Mouse (Mus musculus) myocyte (in vitro differentiated cells): ENCODE results near the gene Trim12a.
"Not testable (repeated sequence)": the region's sequence is repeated elsewhere in the genome, so short reads cannot be mapped to it uniquely, and the experiment has no call there.

Experiments
- CEBPB ChIP-seq: IDR thresholded peaks from 2 replicates; pipeline ENCODE4 v1.6.1; 2011; ENCODE audit warnings: mild to moderate bottlenecking, moderate library complexity; ENCODE audit not compliant: poor library complexity, insufficient read depth, severe bottlenecking
- E2F4 ChIP-seq: IDR thresholded peaks from one replicate; pipeline ENCODE4 v1.6.1; 2011; ENCODE audit warnings: mild to moderate bottlenecking, control low read depth, moderate library complexity; ENCODE audit not compliant: insufficient read depth
- MAX ChIP-seq: IDR thresholded peaks from one replicate; pipeline ENCODE4 v1.6.1; 2011; ENCODE audit warnings: low read depth, mild to moderate bottlenecking, control low read depth
- MYOD1 ChIP-seq, 3 experiments: IDR thresholded peaks; one replicate each; pipeline ENCODE4 v1.6.1; 2011; ENCODE audit warnings: control low read depth in 2 of 3, low read depth in 2 of 3, mild to moderate bottlenecking in 2 of 3, moderate library complexity in 1 of 3; ENCODE audit not compliant: insufficient read length in 2 of 3, control insufficient read depth in 1 of 3
- MYOG ChIP-seq, 3 experiments: IDR thresholded peaks; one replicate each; pipeline ENCODE4 v1.6.1; 2011; ENCODE audit warnings: control low read depth in 2 of 3, low read depth in 2 of 3, mild to moderate bottlenecking in 2 of 3; ENCODE audit not compliant: insufficient read length in 2 of 3, control insufficient read depth in 1 of 3, insufficient read depth in 1 of 3
- POLR2A ChIP-seq: IDR thresholded peaks from one replicate; pipeline ENCODE4 v1.6.1; 2011; ENCODE audit warnings: low read depth, mild to moderate bottlenecking, control low read depth, moderate library complexity; ENCODE audit not compliant: insufficient read length
- POLR2AphosphoS2 ChIP-seq: IDR thresholded peaks from one replicate; pipeline ENCODE4 v1.6.1; 2011; ENCODE audit warnings: low read depth, control low read depth; ENCODE audit not compliant: insufficient read length
- REST ChIP-seq: IDR thresholded peaks from one replicate; pipeline ENCODE4 v1.6.1; 2011; ENCODE audit warnings: mild to moderate bottlenecking, control low read depth, moderate library complexity; ENCODE audit not compliant: insufficient read depth, insufficient read length
- SRF ChIP-seq: IDR thresholded peaks from one replicate; pipeline ENCODE4 v1.6.1; 2011; ENCODE audit warnings: low read depth; ENCODE audit not compliant: control insufficient read depth, insufficient read length
- TCF12 ChIP-seq: IDR thresholded peaks from one replicate; pipeline ENCODE4 v1.6.1; 2011; ENCODE audit warnings: mild to moderate bottlenecking, control low read depth; ENCODE audit not compliant: poor library complexity, insufficient read depth, severe bottlenecking
- TCF3 ChIP-seq: IDR thresholded peaks from one replicate; pipeline ENCODE4 v1.6.1; 2011; ENCODE audit warnings: low read depth, control low read depth; ENCODE audit not compliant: insufficient read length
- USF1 ChIP-seq: IDR thresholded peaks from one replicate; pipeline ENCODE4 v1.6.1; 2011; ENCODE audit warnings: low read depth, mild to moderate bottlenecking, control low read depth, moderate library complexity

DNA sequence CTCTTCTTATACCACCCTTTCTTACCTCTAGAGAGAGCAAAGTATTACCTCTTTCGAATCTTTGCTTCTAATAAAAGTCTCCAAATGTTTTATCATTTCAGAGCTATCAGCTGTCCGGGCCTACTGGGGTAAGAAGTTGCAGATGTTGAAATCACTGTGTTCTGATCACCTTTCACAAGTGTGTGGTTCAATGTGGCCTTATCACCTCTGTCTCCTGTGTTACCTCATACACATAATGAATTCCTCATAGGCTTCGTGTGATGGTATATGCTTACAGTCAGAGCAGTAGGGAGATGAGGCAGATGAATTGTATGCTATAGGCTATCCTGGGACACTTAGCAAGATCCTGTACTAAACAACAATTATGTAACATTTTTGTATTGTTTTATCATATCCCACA is 20.3 kb upstream of the Trim12a start:
- not testable (repeated sequence) for TF ChIP-seq TCF12; TCF3; REST; POLR2A; POLR2AphosphoS2; MAX; E2F4; USF1; CEBPB; MYOG (IDR thresholded peaks at IDR 0.05; ENCODE audit: control insufficient read depth in 1 of 3, insufficient read depth in 1 of 3, insufficient read length in 2 of 3, low read depth in 2 of 3); SRF; MYOD1 (IDR thresholded peaks at IDR 0.05; ENCODE audit: control insufficient read depth in 1 of 3, insufficient read length in 2 of 3, low read depth in 2 of 3)
